Mouse (Mus musculus): ENCODE results near the gene Wtap. TPM values are rescaled to one million over a fixed set of nuclear protein-coding genes. Genes with fewer than 3 reads are reported as not detected.
"Not testable (repeated sequence)": the region's sequence is repeated elsewhere in the genome, so short reads cannot be mapped to it uniquely, and the experiment has no call there.

Wtap gene
- polyA plus RNA-seq, 1 experiment from 2014 or later = 150 TPM

DNA sequence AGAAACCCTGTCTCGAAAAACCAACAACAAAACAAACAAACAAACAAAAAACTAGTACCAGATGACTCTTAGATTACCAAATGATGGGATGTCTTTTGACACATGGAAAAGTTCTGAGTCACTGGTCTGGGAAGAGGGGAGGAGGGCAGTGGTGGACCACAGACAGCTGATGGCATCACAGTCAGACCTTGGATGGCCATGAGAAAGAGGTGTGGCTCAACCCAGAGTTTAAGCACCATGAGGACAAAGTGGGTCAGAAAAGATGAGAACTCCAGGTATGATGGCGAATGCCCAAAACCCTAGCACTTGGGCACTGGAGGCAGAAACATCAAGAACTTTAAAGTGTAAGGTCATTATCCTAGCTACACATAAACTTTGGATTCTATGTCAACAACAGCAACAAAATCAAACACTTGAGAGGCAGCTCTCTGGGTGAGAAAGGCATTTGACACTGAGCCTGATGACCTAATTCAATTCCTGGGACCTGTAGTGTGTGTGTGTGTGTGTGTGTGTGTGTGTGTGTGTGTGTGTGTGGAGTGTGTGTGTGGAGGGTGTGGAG is 56.5 kb downstream of the Wtap start:
- Histone ChIP-seq H3K4me2 (ENCODE audit: low read length) (no peak overlapping the region), H3K4me3 (replicated peaks; ENCODE audit: low read depth, low read length) (no peak overlapping the region), H3K9ac (ENCODE audit: low read depth, low read length) (no peak overlapping the region), H3K4me1 (replicated peaks; ENCODE audit: insufficient read depth, low read length) (no peaks in the 10 kb centered on the region), H3K9me3 (replicated peaks; ENCODE audit: low read length) (no peaks in the 10 kb centered on the region), H3K27ac (no peak overlapping the region), H3K27me3 (ENCODE audit: insufficient read depth, low read length) (no peaks in the 10 kb centered on the region), H3K36me3 (ENCODE audit: insufficient read depth, low read length) (0 out of 2 replicates have a peak, but pooled peaks cover under 1% of the 10 kb centered on the region)
- DNase-seq (ENCODE audit: low spot score) (no peak), ATAC-seq (replicated peaks; ENCODE audit: low FRiP score, low read depth) (no peak)
- no peak for TF ChIP-seq CTCF (IDR thresholded peaks at IDR 0.05; ENCODE audit: low read depth)
- 77% methylated on average over 2 of the region's 2 CpGs for whole genome bisulfite sequencing

DNA sequence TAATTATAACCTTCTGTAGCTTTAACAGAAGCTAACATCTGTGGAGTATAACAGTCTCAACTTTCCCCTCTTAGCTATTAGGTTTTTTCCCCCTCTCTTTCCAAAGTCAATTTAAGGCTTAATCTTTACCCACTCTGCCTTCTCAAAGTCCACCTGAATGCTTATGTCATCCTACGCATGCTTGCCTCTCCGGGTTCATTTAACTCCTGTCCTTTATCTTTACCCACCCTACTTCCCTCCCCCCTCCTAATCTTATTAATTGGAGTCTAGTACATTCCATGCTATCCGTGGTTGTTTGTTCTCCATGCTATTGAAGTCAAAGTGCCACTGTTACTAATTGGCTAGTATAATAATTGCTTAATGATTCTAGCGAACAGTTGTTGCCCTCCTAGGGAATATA is 58.2 kb downstream of the Wtap start:
- Histone ChIP-seq H3K27ac (no peak overlapping the region), H3K4me3 (replicated peaks; ENCODE audit: low read depth, low read length) (no peak overlapping the region), H3K36me3 (ENCODE audit: insufficient read depth, low read length) (no peaks in the 10 kb centered on the region), H3K4me1 (replicated peaks; ENCODE audit: insufficient read depth, low read length) (no peaks in the 10 kb centered on the region), H3K4me2 (ENCODE audit: low read length) (no peak overlapping the region), H3K9me3 (replicated peaks; ENCODE audit: low read length) (no peaks in the 10 kb centered on the region), H3K27me3 (ENCODE audit: insufficient read depth, low read length) (no peaks in the 10 kb centered on the region), H3K9ac (ENCODE audit: low read depth, low read length) (no peak overlapping the region)
- no peak for TF ChIP-seq CTCF (IDR thresholded peaks at IDR 0.05; ENCODE audit: low read depth)
- ATAC-seq (replicated peaks; ENCODE audit: low FRiP score, low read depth) (peak; percentile 69), DNase-seq (ENCODE audit: low spot score) (peak; percentile 38)
- 42% methylated on average over 4 of the region's 4 CpGs for WGBS

DNA sequence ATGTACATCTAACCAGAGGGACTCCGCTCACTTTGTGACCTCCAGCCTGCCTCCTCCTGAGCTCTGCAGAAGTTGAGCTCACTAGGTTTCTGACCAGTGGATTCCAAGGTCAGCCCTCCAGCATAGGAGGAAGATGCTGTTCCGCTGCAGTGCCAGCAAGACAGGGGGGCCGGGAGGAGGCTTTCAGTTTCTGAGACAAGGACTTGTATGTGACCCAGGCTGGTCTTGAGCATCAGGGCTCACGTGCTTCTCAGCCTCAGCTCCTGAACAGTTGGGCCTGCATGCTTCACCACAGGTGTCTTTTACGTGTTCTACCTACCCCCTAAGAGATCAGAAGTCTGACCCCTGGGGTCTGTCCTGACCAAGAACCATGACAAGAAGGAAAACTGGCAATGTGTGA is 62.4 kb downstream of the Wtap start:
- not testable (repeated sequence) for DNase-seq (ENCODE audit: low spot score); H3K4me1 ChIP-seq (replicated peaks; ENCODE audit: insufficient read depth, low read length); H3K4me2 ChIP-seq (ENCODE audit: low read length); H3K27me3 ChIP-seq (ENCODE audit: insufficient read depth, low read length); H3K36me3 ChIP-seq (ENCODE audit: insufficient read depth, low read length); H3K9me3 ChIP-seq (replicated peaks; ENCODE audit: low read length); H3K27ac ChIP-seq; H3K9ac ChIP-seq (ENCODE audit: low read depth, low read length); H3K4me3 ChIP-seq (replicated peaks; ENCODE audit: low read depth, low read length)
- peak; percentile 34; the same call in 1 of the 2 replicates for ATAC-seq (replicated peaks; ENCODE audit: low FRiP score, low read depth)
- WGBS = 80% methylated on average over 5 of the region's 5 CpGs

DNA sequence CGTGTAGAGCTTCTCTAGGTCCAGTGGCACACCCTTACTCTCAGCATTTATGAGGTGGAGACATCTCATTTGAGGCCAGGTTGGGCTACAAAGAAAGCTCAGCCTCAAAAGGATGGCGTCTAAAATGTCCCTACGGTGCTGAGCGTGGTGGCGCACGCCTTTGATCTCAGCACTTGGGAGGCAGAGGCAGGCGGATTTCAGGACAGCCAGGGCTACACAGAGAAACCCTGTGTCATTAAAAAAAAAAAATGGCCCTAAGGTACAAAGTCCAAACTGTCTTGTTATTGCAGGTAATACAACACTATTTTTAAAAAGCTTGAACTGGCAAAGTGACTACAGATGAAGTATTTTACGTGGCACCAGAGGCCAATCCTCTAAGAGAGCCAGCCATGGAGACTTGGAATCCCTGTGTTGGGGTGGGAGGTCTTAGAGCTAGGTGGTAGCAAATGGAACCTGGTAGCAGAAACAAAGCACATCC is 68.2 kb downstream of the Wtap start:
- ATAC-seq (replicated peaks; ENCODE audit: low FRiP score, low read depth) (no peak), DNase-seq (ENCODE audit: low spot score) (no peak)
- Histone ChIP-seq H3K4me1 (replicated peaks; ENCODE audit: insufficient read depth, low read length) (no peaks in the 10 kb centered on the region), H3K9me3 (replicated peaks; ENCODE audit: low read length) (no peaks in the 10 kb centered on the region), H3K36me3 (ENCODE audit: insufficient read depth, low read length) (peaks cover 40% of the 10 kb centered on the region), H3K4me2 (ENCODE audit: low read length) (no peak overlapping the region), H3K4me3 (replicated peaks; ENCODE audit: low read depth, low read length) (no peak overlapping the region), H3K9ac (ENCODE audit: low read depth, low read length) (no peak overlapping the region), H3K27ac (no peak overlapping the region), H3K27me3 (ENCODE audit: insufficient read depth, low read length) (no peaks in the 10 kb centered on the region)
- 84% methylated on average over 8 of the region's 8 CpGs for WGBS
- no peak for TF ChIP-seq CTCF (IDR thresholded peaks at IDR 0.05; ENCODE audit: low read depth)

DNA sequence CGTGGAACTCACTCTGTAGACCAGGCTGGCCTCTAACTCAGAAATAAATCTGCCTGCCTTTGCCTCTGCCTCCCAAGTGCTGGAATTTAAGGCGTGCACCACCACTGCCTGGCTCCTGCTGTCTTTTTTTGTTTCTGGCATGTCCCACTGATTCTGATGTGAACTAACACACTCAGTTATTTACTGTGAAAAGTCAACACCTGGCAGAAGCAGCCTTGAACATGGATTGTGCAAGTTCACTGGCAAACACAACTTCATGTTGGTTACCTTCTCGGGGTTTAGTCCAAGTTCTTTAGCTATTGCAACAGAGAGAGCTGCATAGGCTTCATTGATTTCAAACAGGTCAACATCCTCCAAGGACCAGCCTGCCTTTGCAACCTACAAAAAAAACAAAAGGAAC is 69.0 kb downstream of the Wtap start:
- no peak for TF ChIP-seq CTCF (IDR thresholded peaks at IDR 0.05; ENCODE audit: low read depth)
- ATAC-seq (replicated peaks; ENCODE audit: low FRiP score, low read depth) (no peak), DNase-seq (ENCODE audit: low spot score) (no peak)
- no peaks in the 10 kb centered on the region for H3K27me3 ChIP-seq (ENCODE audit: insufficient read depth, low read length)
- 88% methylated on average over 3 of the region's 3 CpGs for WGBS
- no peaks in the 10 kb centered on the region for H3K4me1 ChIP-seq (replicated peaks; ENCODE audit: insufficient read depth, low read length)
- H3K9ac ChIP-seq (ENCODE audit: low read depth, low read length) = no peak overlapping the region
- H3K36me3 ChIP-seq (ENCODE audit: insufficient read depth, low read length) = peaks cover 47% of the 10 kb centered on the region
- H3K4me3 ChIP-seq (replicated peaks; ENCODE audit: low read depth, low read length) = no peak overlapping the region
- H3K27ac ChIP-seq = no peak overlapping the region
- H3K4me2 ChIP-seq (ENCODE audit: low read length) = no peak overlapping the region
- H3K9me3 ChIP-seq (replicated peaks; ENCODE audit: low read length) = no peaks in the 10 kb centered on the region

DNA sequence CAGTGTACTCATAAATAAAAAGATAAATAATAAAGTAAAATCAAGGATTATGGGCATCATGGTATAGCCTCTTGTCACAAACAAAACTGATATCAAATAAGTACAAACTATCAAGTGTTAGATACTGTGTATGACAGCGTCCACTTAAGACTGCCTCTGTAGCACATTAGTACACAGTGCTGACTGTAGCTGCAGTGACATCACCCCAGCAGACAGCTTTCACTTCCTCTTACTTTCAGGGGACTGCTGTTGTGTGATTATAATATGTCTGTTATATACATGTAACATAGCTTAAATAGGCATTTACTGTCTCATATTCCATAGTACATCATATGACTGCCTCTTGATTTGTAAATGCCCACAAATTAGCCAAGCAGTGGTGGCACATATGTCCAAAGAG is 72.9 kb downstream of the Wtap start:
- Histone ChIP-seq H3K4me3 (replicated peaks; ENCODE audit: low read depth, low read length) (no peak overlapping the region), H3K36me3 (ENCODE audit: insufficient read depth, low read length) (peaks cover 54% of the 10 kb centered on the region), H3K4me2 (ENCODE audit: low read length) (no peak overlapping the region), H3K27ac (no peak overlapping the region), H3K9ac (ENCODE audit: low read depth, low read length) (no peak overlapping the region), H3K9me3 (replicated peaks; ENCODE audit: low read length) (no peaks in the 10 kb centered on the region), H3K4me1 (replicated peaks; ENCODE audit: insufficient read depth, low read length) (no peaks in the 10 kb centered on the region), H3K27me3 (ENCODE audit: insufficient read depth, low read length) (no peaks in the 10 kb centered on the region)
- DNase-seq (ENCODE audit: low spot score) (no peak), ATAC-seq (replicated peaks; ENCODE audit: low FRiP score, low read depth) (no peak)
- no peak for TF ChIP-seq CTCF (IDR thresholded peaks at IDR 0.05; ENCODE audit: low read depth)
- WGBS = 97% methylated on average over 1 of the region's 1 CpGs

Other genes starting within 250 kb of the Wtap start
- gene Igf2r, start 224.5 kb downstream of the Wtap start, polyA plus RNA-seq (2015; fragmentation: Nextera tagmentation; extraction: Ambion mirVana) = 16.1 and 16.7 TPM in 2 replicates
- gene Mas1, start 126.0 kb downstream of the Wtap start, polyA plus RNA-seq (2015; fragmentation: Nextera tagmentation; extraction: Ambion mirVana) = 0.20 and 0.75 TPM in 2 replicates
- not detected in 2 replicates for gene Mrgprh, start 118.1 kb downstream of the Wtap start, polyA plus RNA-seq (2015; fragmentation: Nextera tagmentation; extraction: Ambion mirVana)
- gene Pnldc1, start 83.9 kb downstream of the Wtap start, polyA plus RNA-seq (2015; fragmentation: Nextera tagmentation; extraction: Ambion mirVana) = 0.59 and 1.1 TPM in 2 replicates
- gene Tcp1, start 78.5 kb downstream of the Wtap start, polyA plus RNA-seq (2015; fragmentation: Nextera tagmentation; extraction: Ambion mirVana) = 304 and 328 TPM in 2 replicates
- gene Mrpl18, start 77.8 kb downstream of the Wtap start, polyA plus RNA-seq (2015; fragmentation: Nextera tagmentation; extraction: Ambion mirVana) = 133 and 140 TPM in 2 replicates
- 4.4 and 5.4 TPM in 2 replicates for gene Acat3, start 53.6 kb downstream of the Wtap start, polyA plus RNA-seq (2015; fragmentation: Nextera tagmentation; extraction: Ambion mirVana)
- gene Acat2, start 33.4 kb downstream of the Wtap start, polyA plus RNA-seq (2015; fragmentation: Nextera tagmentation; extraction: Ambion mirVana) = 103 and 119 TPM in 2 replicates
- gene Sod2, start 12.7 kb upstream of the Wtap start, polyA plus RNA-seq (2015; fragmentation: Nextera tagmentation; extraction: Ambion mirVana) = 295 and 310 TPM in 2 replicates
- 0.10 and 0.12 TPM in 2 replicates for gene Gpr31b, start 58.1 kb upstream of the Wtap start, polyA plus RNA-seq (2015; fragmentation: Nextera tagmentation; extraction: Ambion mirVana)
- gene Tcp10b, start 66.9 kb upstream of the Wtap start, polyA plus RNA-seq (2015; fragmentation: Nextera tagmentation; extraction: Ambion mirVana) = 0.16 and 0.23 TPM in 2 replicates
- gene Unc93a, start 137.6 kb upstream of the Wtap start, polyA plus RNA-seq (2015; fragmentation: Nextera tagmentation; extraction: Ambion mirVana) = not detected in 2 replicates
- not detected in 2 replicates for gene Smok2a, start 227.0 kb upstream of the Wtap start, polyA plus RNA-seq (2015; fragmentation: Nextera tagmentation; extraction: Ambion mirVana)
- not detected in 2 replicates for gene Smok2b, start 236.1 kb upstream of the Wtap start, polyA plus RNA-seq (2015; fragmentation: Nextera tagmentation; extraction: Ambion mirVana)